Mouse (Mus musculus) urinary bladder, postnatal 25 days (tissue): ENCODE measurements around the gene Slc2a3.
"Not testable (repeated sequence)": the region's sequence is repeated elsewhere in the genome, so short reads cannot be mapped to it uniquely, and the experiment has no call there.

ENCODE experiments used
- DNase-seq: peaks from one replicate; pipeline ENCODE4 v3.0.0; 2022; ENCODE audit warnings: low spot score

Gene Slc2a3

DNA sequence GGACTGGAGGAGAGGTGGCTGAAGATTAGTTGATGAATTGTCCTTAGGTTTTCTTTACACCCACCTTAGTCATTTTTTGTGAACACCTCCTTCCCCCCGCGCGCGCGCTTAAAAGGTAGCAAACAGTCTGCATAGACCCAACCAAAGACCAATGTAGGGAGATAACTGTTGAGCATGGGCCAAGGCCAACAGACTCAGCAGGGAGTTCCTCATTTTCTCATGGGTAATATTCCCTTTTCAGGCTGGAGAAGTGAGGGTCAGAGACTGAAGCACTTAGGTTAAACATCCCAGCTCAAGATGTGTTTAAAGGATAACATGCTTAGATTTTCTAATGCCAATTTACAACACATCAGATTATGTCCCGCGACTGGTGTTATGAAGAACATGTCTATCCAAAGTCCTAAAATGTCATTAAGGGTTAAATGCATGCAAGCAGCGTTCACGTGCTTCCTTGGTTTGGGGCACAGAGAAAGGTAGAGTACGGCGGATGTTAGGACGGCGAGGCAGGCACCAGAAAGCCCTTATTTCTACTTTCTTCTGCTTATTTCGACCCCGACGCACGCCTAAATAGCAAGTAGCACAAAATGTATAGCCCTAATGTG, 37.5 kb downstream of the Slc2a3 start:
- DNase-seq: no peak

DNA sequence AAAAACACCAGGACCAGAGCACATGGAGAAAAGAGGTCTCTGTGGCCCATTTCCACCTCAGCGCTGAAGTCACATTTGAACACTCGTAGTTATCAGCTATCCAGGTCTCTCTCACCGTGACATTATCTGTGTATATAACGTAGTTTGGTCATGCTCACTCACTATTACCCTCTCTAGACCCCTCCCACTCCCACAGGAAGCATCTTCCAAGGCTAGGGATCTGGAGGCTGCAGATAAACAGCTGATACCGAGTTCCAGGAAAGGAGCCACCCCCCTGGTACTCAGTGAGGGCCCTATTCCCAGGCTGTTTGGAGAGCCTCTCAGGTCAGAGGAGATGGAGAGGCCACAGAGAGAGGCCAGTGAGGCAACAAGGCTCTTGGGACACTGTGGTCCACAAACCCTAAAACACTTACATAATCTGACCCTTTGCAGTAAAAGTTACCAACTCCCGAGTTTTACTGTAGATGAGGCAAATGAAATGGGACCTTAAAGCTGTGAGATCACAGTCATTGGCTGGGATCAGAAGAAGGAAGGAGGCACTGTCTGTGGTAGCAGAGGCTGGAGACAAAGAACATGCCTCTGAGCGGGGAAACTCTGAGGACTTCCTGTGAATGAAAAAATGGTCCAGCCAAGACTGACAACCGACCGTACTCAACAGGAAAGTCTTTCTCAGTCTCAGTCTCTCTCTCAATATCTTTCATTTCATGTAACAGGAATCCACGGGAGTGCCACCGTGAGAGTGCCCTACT, 38.3 kb downstream of the Slc2a3 start:
- no peak for DNase-seq

DNA sequence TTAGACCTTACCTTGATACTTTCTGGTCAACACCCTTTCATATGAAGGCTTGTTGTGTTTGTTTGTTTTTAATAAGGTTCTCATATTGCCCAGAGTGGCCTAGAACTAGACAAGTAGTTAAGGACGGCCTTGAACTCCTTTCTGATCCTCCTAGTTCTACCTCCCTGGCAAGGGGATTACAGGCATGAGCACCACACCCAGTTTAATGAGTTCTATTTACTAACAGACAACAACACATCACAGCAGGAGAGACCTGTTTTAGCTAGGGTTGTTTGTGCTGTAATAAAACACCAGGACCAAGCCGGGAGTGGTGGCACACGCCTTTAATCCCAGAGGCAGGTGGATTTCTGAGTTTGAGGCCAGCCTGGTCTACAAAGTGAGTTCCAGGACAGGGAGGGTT, 39.0 kb downstream of the Slc2a3 start:
- no peak for DNase-seq

DNA sequence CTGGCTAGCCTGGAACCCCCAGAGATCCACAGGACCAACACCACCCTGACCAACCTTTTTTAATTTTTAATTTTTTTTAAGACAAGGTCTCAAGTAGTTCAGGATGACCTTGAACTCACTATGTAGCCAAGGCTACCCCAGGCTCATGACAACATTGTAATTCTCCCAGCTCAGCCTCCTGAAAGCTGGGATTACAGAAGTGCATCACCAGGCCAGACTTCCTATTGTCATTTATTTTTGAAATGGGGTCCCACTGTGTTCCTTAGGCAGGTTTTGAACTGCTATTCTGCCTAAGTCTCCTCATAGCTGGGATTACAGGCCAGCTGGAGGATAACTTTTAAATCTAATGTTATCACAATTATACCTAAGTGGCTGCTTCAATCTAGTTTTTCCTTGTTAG, 39.5 kb downstream of the Slc2a3 start:
- DNase-seq: no peak

DNA sequence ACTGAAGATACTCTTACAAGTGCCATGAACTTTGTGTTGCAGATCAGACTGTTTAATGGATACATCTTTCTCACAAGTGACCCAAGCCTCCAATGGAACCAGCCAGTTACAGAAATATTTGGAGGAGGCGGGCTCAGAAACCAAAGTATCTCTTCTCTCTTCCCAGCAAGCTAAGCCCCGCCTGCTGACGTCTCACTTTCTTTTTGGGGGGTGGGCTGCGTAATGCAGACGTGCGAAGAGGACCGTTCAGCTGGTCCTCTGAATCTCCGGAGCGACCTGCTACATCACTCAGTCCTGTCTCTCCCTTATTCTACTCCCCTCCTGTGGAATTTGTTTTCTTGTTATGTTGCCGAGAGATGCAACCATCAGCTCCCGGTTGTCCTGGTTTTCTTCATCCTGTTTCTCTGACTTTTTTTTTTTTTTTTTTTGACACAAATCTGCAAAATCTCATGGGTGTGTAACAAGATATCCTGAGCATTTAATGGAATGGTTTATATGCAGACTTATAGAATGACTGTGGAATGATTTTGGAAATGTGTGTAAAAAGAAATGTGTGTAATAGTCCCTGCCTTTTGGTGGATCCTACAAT, 40.3 kb downstream of the Slc2a3 start:
- DNase-seq: peak; percentile 26

DNA sequence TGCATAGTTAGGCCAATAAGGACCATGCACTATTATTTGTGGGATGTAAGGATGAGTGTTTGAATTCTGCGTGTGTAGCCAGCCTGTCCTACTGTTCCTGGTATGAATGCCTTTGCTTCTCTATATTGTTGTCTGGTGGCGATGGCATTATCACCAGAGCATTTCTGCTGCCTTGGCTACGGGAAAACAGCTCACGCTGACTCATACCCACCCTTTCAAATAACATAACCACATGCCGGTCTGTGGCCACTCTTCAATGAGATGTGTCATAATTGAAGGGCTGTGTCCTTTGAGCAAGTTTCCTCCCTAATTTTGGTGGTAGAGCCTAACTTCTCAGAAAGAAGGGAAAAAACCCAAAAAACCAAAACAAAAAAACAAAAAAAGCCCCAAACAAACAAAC, 42.7 kb downstream of the Slc2a3 start:
- no peak for DNase-seq

DNA sequence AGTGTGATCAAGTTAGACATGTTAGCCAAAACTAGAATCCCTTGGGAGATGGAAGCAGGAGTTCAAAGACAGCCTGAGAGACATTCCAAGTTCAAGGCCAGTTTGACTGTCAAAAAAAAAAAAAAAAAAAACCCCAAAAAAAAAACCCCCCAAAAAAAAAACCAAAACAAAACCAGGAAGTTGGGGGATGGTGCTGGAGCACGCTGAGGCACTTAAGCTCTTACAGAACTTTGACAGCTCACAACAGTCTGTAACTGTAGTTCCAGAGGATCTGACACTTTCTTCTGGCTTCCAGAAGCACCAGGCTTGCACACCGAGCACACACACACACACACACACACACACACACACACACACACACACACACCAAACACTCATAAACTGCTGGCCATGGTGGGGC, 45.5 kb downstream of the Slc2a3 start:
- DNase-seq: no peak

DNA sequence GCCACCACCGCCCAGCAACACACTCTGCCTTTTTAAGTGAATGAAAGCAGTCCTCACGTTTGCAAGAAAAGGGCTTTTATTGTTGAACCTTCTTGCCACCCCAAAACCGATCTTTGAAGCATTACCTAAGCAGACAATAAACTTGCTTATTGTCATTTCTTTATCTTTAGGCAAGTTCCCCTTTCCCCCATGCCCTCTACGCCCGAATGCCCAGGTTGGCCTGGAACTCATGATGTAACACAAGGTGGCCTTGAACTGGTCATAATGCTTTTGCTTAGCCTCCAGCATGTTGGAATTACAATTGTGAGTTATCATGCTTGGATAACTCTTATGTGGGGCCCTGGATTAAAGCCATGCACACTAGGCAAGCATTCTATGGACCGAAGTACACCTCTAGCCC, 50.9 kb downstream of the Slc2a3 start:
- DNase-seq: no peak

DNA sequence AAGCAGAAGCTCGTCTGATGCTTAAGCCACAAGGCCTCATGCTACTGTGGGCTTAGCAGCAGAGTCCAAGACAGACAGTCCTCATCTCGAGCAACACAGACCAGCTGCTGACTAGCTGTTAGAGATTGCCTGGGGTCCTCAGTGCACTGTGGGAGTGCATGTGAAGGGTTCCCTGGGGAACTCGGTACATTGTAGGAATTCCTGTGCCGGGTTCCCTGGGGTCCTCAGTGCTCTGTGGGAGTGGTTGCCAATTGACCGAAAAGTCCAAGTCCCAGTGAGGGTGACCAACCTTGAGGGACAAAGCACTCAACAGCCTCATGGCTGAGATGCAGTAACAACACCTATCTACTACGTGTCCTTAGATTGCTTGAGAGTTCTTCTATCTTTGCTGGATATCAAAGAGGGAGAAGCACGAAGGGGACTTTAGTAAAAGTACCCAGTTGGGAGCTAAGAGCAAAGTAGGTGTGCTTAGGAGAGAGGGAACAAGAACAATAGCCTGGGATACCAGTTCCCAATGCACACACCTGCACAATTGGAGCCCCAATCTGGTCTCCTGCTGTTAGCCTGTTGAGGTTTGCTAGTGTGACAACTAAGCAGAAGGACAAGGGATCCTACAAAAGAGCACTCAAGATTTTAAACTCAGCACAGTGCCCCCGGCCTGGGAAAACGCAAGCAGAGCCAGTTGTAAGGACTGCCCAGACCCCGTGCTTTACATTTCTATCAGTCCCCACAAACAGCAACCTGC, 56.8 kb downstream of the Slc2a3 start:
- DNase-seq: no peak

DNA sequence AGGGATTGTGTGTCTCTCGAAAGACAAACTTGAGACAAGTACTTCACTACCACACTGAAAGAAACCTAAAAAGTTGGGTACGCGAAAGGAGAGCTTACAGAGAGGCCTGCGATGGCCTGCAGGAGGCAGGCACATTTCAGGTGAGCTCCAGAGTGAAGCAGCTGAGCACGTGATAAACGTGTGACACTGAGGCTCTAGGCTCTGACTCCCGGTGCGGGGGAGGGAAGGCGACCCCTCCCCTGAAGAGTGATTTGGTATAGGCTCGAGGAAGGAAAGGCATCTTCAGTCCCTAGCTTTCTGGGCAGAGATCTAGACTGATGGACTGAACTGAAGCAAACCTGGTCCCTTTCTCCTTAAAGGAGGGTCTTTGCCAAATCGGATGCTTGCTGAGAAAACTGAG, 58.1 kb downstream of the Slc2a3 start:
- DNase-seq: no peak

DNA sequence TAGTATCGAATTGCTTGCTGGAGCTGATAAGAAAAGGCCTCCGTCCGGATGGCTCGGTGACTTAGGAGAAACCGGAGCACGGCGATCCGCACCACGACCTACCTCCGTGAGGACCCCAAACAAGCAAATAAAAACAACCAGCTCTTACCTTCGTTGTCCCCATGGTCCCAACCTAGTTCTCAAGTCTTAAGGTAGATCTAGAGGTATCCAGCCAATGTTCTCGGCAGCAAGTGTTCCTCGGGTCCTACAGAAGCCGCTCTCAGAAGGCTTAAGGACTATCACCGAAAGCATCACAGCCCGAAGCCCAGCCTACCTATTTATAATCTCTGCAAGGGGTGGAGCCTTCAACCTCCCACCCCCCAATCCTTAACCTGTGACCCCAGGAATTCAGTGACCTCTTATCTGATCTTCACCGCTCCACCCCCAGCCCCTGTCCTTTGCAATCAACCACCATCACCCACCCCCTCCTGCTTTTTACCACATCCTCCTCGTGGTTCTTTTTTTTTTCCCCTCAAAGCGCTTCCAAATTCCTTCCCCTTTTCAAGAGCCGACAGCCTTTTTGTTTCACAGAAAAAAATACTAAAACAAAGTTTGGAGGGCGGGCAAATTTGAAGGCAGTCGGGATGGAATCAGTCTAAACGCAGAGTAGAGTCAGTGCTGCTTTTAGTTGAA, 59.1 kb downstream of the Slc2a3 start:
- no peak for DNase-seq

DNA sequence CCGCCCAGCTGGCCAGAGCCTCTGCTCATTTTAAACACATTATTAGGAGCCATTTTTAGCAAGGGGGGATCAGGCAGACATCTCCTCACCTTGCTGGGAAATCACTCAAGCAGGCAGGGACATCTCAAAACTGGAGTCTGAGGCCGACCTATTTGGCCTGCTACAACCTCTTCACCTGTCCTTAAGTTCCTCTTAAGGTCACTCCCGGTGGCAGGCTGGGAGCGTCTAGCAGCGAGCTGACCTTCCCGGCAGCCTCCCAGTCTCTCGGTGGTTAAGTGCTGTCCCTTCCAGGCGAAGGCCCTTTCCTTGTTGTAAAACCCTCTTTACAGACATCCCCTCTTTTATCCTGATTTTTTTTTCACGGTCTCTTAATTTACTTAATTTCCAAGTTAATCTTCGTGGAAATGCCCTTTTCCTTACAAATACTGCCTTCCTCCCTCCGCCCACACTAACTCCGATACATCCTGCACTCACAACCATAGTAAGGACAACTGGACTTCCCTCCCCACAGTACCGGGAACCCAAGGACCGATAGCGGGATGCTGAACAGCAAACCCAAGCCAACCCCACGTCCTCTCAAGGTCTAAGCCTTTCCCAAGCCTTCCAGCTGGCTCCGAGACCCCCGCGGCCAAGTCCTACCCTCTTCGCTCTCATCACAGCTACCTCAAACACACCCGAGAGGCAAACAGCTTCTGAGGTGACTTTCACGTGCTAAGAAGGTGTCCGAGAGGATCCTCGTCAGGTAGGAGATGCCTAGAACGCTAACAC, 59.8 kb downstream of the Slc2a3 start:
- no peak for DNase-seq

DNA sequence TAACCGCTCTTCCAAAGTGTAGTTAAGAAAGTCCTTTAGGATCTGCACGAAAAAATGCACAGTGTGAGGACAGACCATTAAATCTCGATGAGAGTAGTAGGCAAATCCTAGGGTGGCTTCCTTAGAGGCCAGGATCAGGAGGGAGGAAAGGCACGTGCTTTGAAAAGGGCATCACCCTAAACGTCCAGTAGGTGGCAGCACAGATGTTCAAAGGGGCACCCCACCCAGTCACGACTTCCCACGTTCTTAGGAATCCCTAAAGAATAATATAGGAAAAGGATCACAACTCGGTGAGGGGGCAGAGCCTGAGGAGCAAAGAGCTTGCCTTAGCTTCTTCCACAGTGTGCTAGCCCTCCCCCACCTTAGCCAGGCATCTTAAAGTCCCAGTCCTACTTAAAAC, 61.5 kb downstream of the Slc2a3 start:
- DNase-seq: peak; percentile 64

DNA sequence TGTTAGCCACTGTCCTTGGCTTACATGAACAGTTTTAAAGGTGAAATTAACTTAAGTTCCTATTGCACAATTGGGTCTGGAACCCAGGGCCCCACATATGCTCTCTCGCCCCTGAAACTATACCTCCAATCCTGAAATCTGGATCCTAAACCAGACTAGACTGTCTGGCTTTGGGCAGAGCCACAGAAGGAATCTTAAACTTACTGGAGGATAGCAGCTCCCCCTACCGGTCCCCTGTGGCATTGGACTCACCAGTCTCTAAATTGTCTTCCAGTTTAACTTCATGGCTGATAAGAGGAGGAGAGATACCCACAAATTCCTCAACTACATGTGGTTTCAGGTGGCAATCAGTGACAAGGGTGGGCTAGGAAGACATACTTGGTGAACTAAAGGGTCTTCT, 81.5 kb downstream of the Slc2a3 start:
- DNase-seq: peak; percentile 43

DNA sequence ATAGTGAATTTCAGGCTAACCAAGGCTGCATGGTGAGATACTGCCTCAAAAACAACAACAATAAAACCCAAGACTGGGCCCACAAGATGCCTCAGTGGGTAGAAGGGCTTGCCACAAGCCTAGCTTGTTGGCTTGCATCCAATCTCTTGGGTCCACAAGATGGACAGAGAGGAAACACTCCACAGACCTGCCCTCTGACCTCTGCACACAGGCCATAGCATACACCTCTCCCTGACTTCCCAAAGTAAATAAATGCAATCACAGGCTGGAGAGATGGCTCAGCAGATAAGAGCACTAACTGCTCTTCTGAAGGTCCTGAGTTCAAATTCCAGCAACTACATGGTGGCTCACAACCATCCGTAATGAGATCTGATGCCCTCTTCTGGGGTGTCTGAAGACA, 83.2 kb downstream of the Slc2a3 start:
- not testable (repeated sequence) for DNase-seq

DNA sequence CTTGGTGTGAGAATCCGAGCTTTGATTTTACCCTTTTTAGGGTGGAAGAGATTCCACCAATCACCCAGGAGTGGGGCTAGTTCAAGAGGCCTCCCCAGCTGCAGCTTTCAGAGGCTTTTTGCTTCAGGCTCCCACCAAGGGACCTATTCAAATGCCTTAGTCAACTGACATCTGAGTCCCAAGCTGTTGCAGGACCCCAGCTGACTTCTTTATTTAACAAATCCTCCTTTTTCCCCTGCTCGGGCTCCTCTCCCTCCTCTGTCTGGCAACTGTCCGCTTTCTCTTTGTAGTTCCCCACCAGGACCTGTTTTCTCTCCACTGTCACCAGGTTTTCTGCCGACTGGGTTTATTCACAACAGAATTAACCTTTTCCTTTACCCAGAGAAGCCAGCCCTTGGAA, 85.6 kb downstream of the Slc2a3 start:
- no peak for DNase-seq

DNA sequence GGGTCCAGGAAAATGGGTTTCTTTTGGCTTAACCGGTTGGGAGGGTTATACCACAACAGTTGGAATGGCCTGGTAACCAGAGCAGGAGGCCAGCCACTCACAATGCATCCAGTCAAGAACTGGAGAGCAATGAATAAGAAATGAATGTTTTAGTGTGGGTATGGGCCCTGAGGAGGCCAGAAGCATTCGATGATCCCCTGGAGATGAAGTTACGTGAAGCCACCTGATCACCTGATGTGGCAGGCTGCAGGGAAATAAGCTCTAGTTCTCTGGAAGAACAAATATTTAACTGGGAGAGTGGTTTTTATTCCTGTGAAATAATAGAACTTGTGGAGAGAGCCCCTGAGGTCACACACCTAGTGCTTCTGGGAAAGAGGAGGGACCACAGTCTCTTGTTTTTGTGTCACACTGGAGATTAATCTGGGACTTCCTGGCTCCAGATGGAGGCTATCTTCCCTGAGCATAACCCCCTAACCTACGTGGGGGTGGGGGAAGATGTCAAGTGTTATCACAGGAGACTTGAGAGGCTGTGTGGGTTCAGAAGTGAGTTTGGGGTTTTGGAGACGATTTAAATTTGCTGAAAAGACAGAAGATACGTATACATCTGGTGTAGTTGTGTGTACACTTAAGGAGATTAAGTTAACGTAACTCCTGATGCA, 86.6 kb downstream of the Slc2a3 start:
- no peak for DNase-seq

DNA sequence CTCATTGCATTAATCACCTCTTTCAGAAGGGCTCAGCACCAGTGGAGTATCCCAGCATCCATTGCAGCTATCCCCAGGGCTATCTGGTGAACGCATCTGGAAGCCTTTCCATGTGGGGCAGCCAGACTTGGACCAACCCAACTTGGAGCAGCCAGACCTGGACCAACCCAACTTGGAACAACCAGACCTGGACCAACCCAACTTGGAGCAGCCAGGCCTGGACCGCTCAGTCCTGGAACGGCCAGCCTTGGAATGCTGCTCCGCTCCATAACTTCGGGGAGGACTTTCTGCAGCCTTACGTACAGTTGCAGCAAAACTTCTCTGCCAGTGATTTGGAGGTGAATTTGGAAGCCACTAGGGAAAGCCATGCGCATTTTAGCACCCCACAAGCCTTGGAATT, 88.3 kb downstream of the Slc2a3 start:
- not testable (repeated sequence) for DNase-seq

DNA sequence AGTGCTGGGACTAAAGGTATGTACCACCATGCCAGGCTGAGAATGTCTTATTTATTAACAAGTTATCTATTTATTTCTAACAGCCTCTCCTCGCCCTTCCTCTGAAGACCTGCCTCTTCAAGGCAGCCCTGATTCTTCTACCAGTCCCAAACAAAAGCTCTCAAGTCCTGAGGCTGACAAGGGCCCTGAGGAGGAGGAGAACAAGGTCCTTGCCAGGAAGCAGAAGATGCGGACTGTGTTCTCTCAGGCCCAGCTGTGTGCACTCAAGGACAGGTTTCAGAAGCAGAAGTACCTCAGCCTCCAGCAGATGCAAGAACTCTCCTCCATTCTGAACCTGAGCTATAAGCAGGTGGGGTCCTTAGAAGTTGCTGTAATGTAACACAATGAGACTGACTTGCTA, 90.0 kb downstream of the Slc2a3 start:
- no peak for DNase-seq

DNA sequence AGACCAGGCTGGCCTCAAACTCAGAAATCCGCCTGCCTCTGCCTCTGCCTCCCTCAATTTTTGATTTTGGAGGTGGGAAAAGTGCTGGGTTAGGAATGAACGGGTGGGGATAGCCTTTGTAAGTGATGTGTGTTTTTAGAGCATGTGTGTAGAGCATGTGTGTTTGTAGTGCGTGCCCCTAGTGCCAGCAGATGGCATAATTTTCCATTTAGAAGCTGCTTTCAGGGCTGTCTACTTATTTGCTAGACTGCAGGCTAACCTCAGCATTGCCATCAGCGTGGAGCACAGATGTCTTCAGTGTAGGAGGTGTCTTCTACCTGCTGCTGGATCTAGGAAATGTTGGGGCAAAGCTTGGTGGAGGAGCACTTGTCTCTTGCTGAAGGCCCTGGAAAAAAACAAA, 92.6 kb downstream of the Slc2a3 start:
- DNase-seq: no peak
